Mouse (Mus musculus): ENCODE measurements around the gene Acadl.

GRCm38 (mm10) chr1:66781027-66781426, 82.0 kb downstream of the Acadl start:
- TF ChIP-seq CTCF (IDR thresholded peaks at IDR 0.05; ENCODE audit: extremely low read depth, insufficient read length, insufficient replicate concordance, low read depth, low read length) (no peak), POLR2A (IDR thresholded peaks at IDR 0.05; ENCODE audit: low read depth, low read length) (no peak)
